Mouse (Mus musculus): ENCODE results near the gene Ltbp4.

Ltbp4 gene

GRCm38 (mm10) chr7:27337175-27337853 is at the start of gene Ltbp4:
Gene Ltbp4, minus strand, starts transcription at chr7:27337692.
- no peak for DNase-seq (ENCODE audit: low spot score)

- DNase-seq (ENCODE audit: low spot score): no peak
Measured at GRCm38 (mm10) chr7:27384731-27385130, 47.2 kb upstream of the Ltbp4 start.

GRCm38 (mm10) chr7:27384134-27384533 is 46.6 kb upstream of the Ltbp4 start:
- no peak for DNase-seq (ENCODE audit: low spot score)

GRCm38 (mm10) chr7:27383233-27383632 is 45.7 kb upstream of the Ltbp4 start:
- DNase-seq (ENCODE audit: low spot score): no peak

GRCm38 (mm10) chr7:27381560-27381959 is 44.1 kb upstream of the Ltbp4 start:
- DNase-seq (ENCODE audit: low spot score): no peak

GRCm38 (mm10) chr7:27381009-27381408 is 43.5 kb upstream of the Ltbp4 start:
- DNase-seq (ENCODE audit: low spot score): no peak

- DNase-seq (ENCODE audit: low spot score): no peak
Measured at GRCm38 (mm10) chr7:27379836-27380235, 42.3 kb upstream of the Ltbp4 start.

GRCm38 (mm10) chr7:27378431-27378830 is 40.9 kb upstream of the Ltbp4 start:
- DNase-seq (ENCODE audit: low spot score): no peak

GRCm38 (mm10) chr7:27375274-27375673 is 37.8 kb upstream of the Ltbp4 start:
- no peak for DNase-seq (ENCODE audit: low spot score)

- DNase-seq (ENCODE audit: low spot score): no peak
Measured at GRCm38 (mm10) chr7:27371715-27372462, 34.4 kb upstream of the Ltbp4 start.

GRCm38 (mm10) chr7:27369111-27369510 is 31.6 kb upstream of the Ltbp4 start:
- no peak for DNase-seq (ENCODE audit: low spot score)

GRCm38 (mm10) chr7:27367976-27368375 is 30.5 kb upstream of the Ltbp4 start:
- DNase-seq (ENCODE audit: low spot score): no peak

- DNase-seq (ENCODE audit: low spot score): no peak
Measured at GRCm38 (mm10) chr7:27366082-27366844, 28.8 kb upstream of the Ltbp4 start.

GRCm38 (mm10) chr7:27364379-27364778 is 26.9 kb upstream of the Ltbp4 start:
- no peak for DNase-seq (ENCODE audit: low spot score)

- peak; percentile 99 for DNase-seq (ENCODE audit: low spot score)
Measured at GRCm38 (mm10) chr7:27361283-27361946, 23.9 kb upstream of the Ltbp4 start.

GRCm38 (mm10) chr7:27360749-27361148 is 23.3 kb upstream of the Ltbp4 start:
- DNase-seq (ENCODE audit: low spot score): no peak

- no peak for DNase-seq (ENCODE audit: low spot score)
Measured at GRCm38 (mm10) chr7:27359706-27360358, 22.3 kb upstream of the Ltbp4 start.

GRCm38 (mm10) chr7:27359162-27359561 is 21.7 kb upstream of the Ltbp4 start:
- no peak for DNase-seq (ENCODE audit: low spot score)

- no peak for DNase-seq (ENCODE audit: low spot score)
Measured at GRCm38 (mm10) chr7:27357595-27357978, 20.1 kb upstream of the Ltbp4 start.

- DNase-seq (ENCODE audit: low spot score): no peak
Measured at GRCm38 (mm10) chr7:27356861-27357594, 19.5 kb upstream of the Ltbp4 start, which contains the start of gene Gm20479. Gene Gm20479, minus strand, starts transcription at chr7:27357419.

- no peak for DNase-seq (ENCODE audit: low spot score)
Measured at GRCm38 (mm10) chr7:27356248-27356647, 18.8 kb upstream of the Ltbp4 start.

Measured in left cerebral cortex, adult 11 months (tissue).